8 mouse cellular contexts compared by ENCODE assay signal in the genomic region with DNA sequence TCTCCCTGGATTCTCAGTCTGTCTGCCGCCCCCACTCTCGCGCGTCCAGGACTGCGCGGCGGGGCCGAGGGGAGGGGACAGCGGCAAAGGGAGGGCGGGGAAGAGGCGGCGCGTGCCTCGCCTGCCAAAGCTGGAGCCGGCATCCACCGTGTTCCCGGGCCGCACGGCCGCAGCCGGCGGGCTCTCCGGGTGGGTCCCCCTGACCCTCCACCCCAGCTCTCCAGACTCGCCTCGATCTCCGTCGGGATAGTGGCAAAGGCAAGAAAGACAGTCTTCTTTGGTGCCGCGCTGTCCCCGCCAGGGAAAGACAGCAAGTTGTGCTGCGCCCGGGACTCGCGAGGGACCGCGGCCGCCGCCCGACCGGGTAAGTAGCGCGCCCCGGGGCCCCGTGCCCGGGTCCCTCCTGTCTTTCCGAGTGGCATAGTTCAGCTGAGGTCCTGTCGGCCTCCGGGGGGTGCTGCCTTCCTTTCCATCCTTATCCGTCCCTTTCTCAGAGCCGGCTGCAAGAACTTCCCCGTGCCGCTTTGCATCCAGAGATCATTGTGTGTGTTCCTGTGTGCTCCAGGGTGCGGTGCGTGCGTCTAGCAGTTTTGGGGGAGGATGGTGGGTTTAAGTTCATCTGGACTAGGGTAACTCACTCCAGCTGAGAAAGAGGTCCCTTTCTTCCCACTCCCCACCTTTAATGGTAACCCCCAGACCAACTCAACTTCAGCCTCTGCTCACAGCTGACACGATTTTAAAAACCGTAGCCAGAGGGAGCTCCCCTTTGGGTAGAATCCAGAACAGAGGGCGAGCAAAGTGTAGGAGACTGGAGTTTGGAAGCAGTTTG. TPM values are rescaled to one million over a fixed set of nuclear protein-coding genes. Genes with fewer than 3 reads are reported as not detected.
DNase-seq lines count a peak whose midpoint lies in the region; ATAC-seq and TF ChIP-seq lines count a peak whose summit lies in the region.

A gene (plus strand): TSS at position 118 of the 829 bp plus-strand sequence.

- ATAC-seq in intestine, embryonic 15.5 days, result peak; percentile 92
- ATAC-seq in limb, embryonic 11.5 days (ENCODE audit: insufficient number of reproducible peaks, low FRiP score, low TSS enrichment, low read depth), result peak; percentile 81
- peak; percentile 94 for ATAC-seq in midbrain, embryonic 12.5 days (ENCODE audit: low FRiP score, low read depth)
- ATAC-seq in stomach, postnatal 0 days (ENCODE audit: low FRiP score, low TSS enrichment), result peak; percentile 85

- H3K9ac ChIP-seq in intestine, embryonic 15.5 days, result peak within 1 kb of the TSS; percentile 70
- H3K9ac ChIP-seq in limb, embryonic 11.5 days (ENCODE audit: low read length), result peak within 1 kb of the TSS; percentile 70
- peak within 1 kb of the TSS; percentile 73 for H3K9ac ChIP-seq in midbrain, embryonic 12.5 days (replicated peaks)
- peak within 1 kb of the TSS; percentile 61 for H3K9ac ChIP-seq in stomach, postnatal 0 days (ENCODE audit: low read length)

- TF ChIP-seq CTCF in stomach, postnatal 0 days (IDR thresholded peaks at IDR 0.05; ENCODE audit: low read depth), result peak; percentile 63

- H3K4me2 ChIP-seq in intestine, embryonic 15.5 days (replicated peaks), result peak within 1 kb of the TSS; percentile 92
- peak within 1 kb of the TSS; percentile 84 for H3K4me2 ChIP-seq in limb, embryonic 11.5 days (ENCODE audit: low read depth, severe bottlenecking)
- H3K4me2 ChIP-seq in midbrain, embryonic 12.5 days (replicated peaks), result peak within 1 kb of the TSS; percentile 84
- peak within 1 kb of the TSS; percentile 86 for H3K4me2 ChIP-seq in stomach, postnatal 0 days (replicated peaks; ENCODE audit: low read depth)

- H3K9me3 ChIP-seq in intestine, embryonic 15.5 days, result no peaks in the 10 kb centered on the region
- H3K9me3 ChIP-seq in limb, embryonic 11.5 days (ENCODE audit: control insufficient read depth, low read length), result no peaks in the 10 kb centered on the region
- no peaks in the 10 kb centered on the region for H3K9me3 ChIP-seq in midbrain, embryonic 12.5 days
- no peaks in the 10 kb centered on the region for H3K9me3 ChIP-seq in stomach, postnatal 0 days (ENCODE audit: control insufficient read depth, low read length)

- DNase-seq in left cerebral cortex, adult 18-20 months (ENCODE audit: low spot score in 2 of 2), result peak; percentile 58 to 81
- DNase-seq in left cerebral cortex, adult 11 months (ENCODE audit: low spot score), result no peak
- DNase-seq in embryo, embryonic 11.5 days (ENCODE audit: low read depth, low spot score), result peak; percentile 53
- no peak for DNase-seq in gonadal fat pad, adult 2 months (ENCODE audit: low read depth)
- peak; percentile 85 for DNase-seq in limb, embryonic 11.5 days (ENCODE audit: low spot score)
- peak; percentile 67 for DNase-seq in stomach, postnatal 0 days (ENCODE audit: low spot score)

- no peaks in the 10 kb centered on the region for H3K36me3 ChIP-seq in intestine, embryonic 15.5 days
- no peaks in the 10 kb centered on the region for H3K36me3 ChIP-seq in limb, embryonic 11.5 days (ENCODE audit: control insufficient read depth, insufficient read depth, low read length)
- H3K36me3 ChIP-seq in midbrain, embryonic 12.5 days, result no peaks in the 10 kb centered on the region
- no peaks in the 10 kb centered on the region for H3K36me3 ChIP-seq in stomach, postnatal 0 days (ENCODE audit: control insufficient read depth, insufficient read depth, low read length)

- H3K27me3 ChIP-seq in intestine, embryonic 15.5 days (replicated peaks), result peaks cover 8% of the 10 kb centered on the region; the same call in 1 of the 2 replicates
- no peaks in the 10 kb centered on the region for H3K27me3 ChIP-seq in limb, embryonic 11.5 days (ENCODE audit: control insufficient read depth, insufficient read depth, low read length)
- peaks cover 24% of the 10 kb centered on the region for H3K27me3 ChIP-seq in midbrain, embryonic 12.5 days
- no peaks in the 10 kb centered on the region for H3K27me3 ChIP-seq in stomach, postnatal 0 days (ENCODE audit: control insufficient read depth, insufficient read depth, low read length)

- H3K4me1 ChIP-seq in intestine, embryonic 15.5 days (replicated peaks), result peaks cover 16% of the 10 kb centered on the region; the same call in 1 of the 2 replicates
- H3K4me1 ChIP-seq in limb, embryonic 11.5 days (ENCODE audit: control insufficient read depth, insufficient read depth, low read length), result peaks cover 11% of the 10 kb centered on the region
- peaks cover 17% of the 10 kb centered on the region; the same call in 1 of the 2 replicates for H3K4me1 ChIP-seq in midbrain, embryonic 12.5 days
- H3K4me1 ChIP-seq in stomach, postnatal 0 days (replicated peaks; ENCODE audit: control insufficient read depth, insufficient read depth), result no peaks in the 10 kb centered on the region

- H3K4me3 ChIP-seq in intestine, embryonic 15.5 days (replicated peaks), result peak within 1 kb of the TSS; percentile 66
- H3K4me3 ChIP-seq in limb, embryonic 11.5 days (ENCODE audit: low read depth, low read length), result peak within 1 kb of the TSS; percentile 62
- H3K4me3 ChIP-seq in midbrain, embryonic 12.5 days, result peak within 1 kb of the TSS; percentile 74
- H3K4me3 ChIP-seq in stomach, postnatal 0 days (ENCODE audit: low read depth, low read length), result peak within 1 kb of the TSS; percentile 63

- under 1% methylated on average over 58 of the region's 58 CpGs for WGBS in intestine, embryonic 15.5 days
- under 1% methylated on average over 49 of the region's 58 CpGs for WGBS in limb, embryonic 11.5 days
- under 1% methylated on average over 58 of the region's 58 CpGs for whole genome bisulfite sequencing in midbrain, embryonic 12.5 days
- WGBS in stomach, postnatal 0 days, result under 1% methylated on average over 33 of the region's 58 CpGs

- no peak for TF ChIP-seq EP300 in stomach, postnatal 0 days (optimal IDR thresholded peaks at IDR 0.05)

- peak within 1 kb of the TSS; percentile 75 for H3K27ac ChIP-seq in intestine, embryonic 15.5 days
- peak within 1 kb of the TSS; percentile 32; the same call in 1 of the 2 replicates for H3K27ac ChIP-seq in limb, embryonic 11.5 days (replicated peaks; ENCODE audit: low read depth, low read length)
- peak within 1 kb of the TSS; percentile 64 for H3K27ac ChIP-seq in midbrain, embryonic 12.5 days (replicated peaks)
- peak within 1 kb of the TSS; percentile 58 for H3K27ac ChIP-seq in stomach, postnatal 0 days (replicated peaks)

RNA-seq across cellular contexts. Expression of the gene that starts here (rescaled TPM):
- total RNA-seq in left cerebral cortex, adult 18-20 months (2021), result 10 to 100 TPM; 27.2 to 31.6 TPM
- polyA plus RNA-seq in gonadal fat pad, adult 2 months (2012; rRNA removed), result 29.8 and 39.2 TPM in 2 replicates
- polyA plus RNA-seq in intestine, embryonic 15.5 days (2015; fragmentation: Nextera tagmentation; extraction: Ambion mirVana), result 41.0 and 42.8 TPM in 2 replicates
- polyA plus RNA-seq in limb, embryonic 11.5 days (2014; fragmentation: Nextera tagmentation; extraction: Ambion mirVana), result 61.0 and 61.7 TPM in 2 replicates
- 41.9 and 49.4 TPM in 2 replicates for polyA plus RNA-seq in midbrain, embryonic 12.5 days (2016; fragmentation: Nextera tagmentation; extraction: Ambion mirVana)
- 37.4 and 39.3 TPM in 2 replicates for polyA plus RNA-seq in stomach, postnatal 0 days (2015; fragmentation: Nextera tagmentation; extraction: Ambion mirVana)

Comparison
In these comparisons a context has a peak if more than half of its experiments do, and no peak if none do; other contexts are left out.
1. DNase-seq: peak in left cerebral cortex, adult 18-20 months (2 of 2), embryo, embryonic 11.5 days (single experiment), limb, embryonic 11.5 days (single experiment) and stomach, postnatal 0 days (single experiment); none in left cerebral cortex, adult 11 months (single experiment) and gonadal fat pad, adult 2 months (single experiment).
2. Peak in every context shown above with its lines, with median percentiles within 50 percentile points of each other: ATAC-seq, H3K27ac ChIP-seq, H3K4me2 ChIP-seq, H3K4me3 ChIP-seq and H3K9ac ChIP-seq.